Mouse (Mus musculus) embryo, embryonic 10.5 days (tissue): ENCODE data around the gene Megf9.

ENCODE experiments used
- DNase-seq: peaks from one replicate; pipeline ENCODE4 v3.0.0-alpha.2; 2015; ENCODE audit warnings: low spot score

Gene Megf9

GRCm38 (mm10) chr4:70534891-70535269 is at the start of gene Megf9:
Gene Megf9, minus strand, starts transcription at chr4:70534995.
- peak; percentile 98 for DNase-seq

DNA sequence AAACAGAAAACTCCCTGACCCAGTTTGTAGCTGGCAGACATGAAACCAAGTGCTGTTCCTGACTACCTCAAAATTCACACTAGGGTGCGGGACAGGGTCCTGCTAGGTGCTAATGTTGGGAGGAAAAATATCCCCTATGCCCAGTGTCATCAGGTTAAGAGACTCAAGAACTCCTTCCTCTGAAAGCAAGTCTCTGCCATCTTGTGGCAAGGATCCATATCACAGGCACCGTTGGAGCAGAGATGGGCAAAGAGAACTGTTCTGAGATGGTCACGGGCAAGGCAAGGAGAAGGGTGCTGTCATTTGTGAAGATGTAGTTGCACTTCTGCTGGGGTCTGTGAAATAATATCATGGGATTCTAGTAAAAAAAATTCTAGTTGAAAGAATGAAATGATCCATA is 44.9 kb upstream of the Megf9 start:
- DNase-seq, result peak; percentile 47

DNA sequence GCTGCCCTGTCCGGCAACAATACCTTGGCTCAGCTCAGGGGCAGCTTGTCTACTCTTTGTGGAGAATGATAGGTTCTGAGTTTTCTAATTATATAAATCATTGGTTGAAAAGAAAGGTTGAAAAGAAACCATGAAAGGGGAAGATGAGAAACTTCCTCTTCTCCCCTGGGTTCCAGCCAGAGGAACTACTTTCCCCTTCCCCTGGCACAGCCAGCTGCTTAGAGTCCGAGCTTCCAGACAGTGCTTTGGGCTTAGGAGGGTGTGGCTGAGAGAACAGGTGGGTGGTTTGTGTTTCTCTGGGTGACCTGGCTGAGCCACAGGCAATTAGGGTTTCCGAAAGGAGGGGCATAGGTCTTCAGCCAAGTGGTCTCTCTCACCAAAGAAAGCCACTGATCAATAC is 43.5 kb upstream of the Megf9 start:
- no peak for DNase-seq

GRCm38 (mm10) chr4:70576096-70576495 is 41.3 kb upstream of the Megf9 start:
- no peak for DNase-seq

DNA sequence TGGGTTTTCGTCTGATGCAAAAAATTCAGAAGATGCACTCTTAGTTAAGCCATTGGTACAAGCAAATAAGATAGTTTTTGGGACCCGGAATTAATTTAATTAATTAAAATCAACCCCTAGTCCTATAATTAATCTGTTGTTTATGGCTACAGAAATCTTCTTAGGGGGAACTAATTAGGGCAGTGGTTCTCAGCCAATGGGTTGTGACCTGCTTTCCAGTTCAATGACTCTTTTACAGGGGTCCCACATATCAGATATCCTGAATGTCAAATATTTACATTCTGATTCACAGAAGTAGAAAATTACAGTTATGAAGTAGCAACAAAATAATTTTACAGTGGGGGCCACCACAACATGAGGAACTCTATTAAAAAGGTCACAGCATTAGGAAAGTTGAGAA is 39.1 kb upstream of the Megf9 start:
- no peak for DNase-seq

DNA sequence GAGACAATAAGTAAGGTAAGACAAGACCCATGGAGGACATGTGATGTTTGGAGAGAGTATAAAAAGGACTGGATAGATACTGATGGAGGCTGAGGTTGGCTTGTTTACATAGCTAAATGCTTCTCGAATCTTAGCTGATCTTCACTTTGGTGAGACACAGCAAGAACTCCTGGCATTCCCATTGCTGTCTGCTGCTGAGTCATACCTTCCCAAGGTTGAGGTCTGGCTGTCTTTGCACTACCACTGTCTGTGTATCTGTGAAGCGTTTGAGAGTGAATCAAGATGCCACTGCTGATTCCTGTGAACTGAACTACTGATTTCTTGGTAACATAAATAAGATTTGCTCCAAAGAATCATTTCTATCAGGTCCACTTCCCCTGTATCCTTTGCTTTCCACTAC is 19.1 kb upstream of the Megf9 start:
- no peak for DNase-seq

- no peak for DNase-seq
Observed at GRCm38 (mm10) chr4:70553230-70553797, 18.5 kb upstream of the Megf9 start.

GRCm38 (mm10) chr4:70552120-70552519 is 17.3 kb upstream of the Megf9 start:
- no peak for DNase-seq

DNA sequence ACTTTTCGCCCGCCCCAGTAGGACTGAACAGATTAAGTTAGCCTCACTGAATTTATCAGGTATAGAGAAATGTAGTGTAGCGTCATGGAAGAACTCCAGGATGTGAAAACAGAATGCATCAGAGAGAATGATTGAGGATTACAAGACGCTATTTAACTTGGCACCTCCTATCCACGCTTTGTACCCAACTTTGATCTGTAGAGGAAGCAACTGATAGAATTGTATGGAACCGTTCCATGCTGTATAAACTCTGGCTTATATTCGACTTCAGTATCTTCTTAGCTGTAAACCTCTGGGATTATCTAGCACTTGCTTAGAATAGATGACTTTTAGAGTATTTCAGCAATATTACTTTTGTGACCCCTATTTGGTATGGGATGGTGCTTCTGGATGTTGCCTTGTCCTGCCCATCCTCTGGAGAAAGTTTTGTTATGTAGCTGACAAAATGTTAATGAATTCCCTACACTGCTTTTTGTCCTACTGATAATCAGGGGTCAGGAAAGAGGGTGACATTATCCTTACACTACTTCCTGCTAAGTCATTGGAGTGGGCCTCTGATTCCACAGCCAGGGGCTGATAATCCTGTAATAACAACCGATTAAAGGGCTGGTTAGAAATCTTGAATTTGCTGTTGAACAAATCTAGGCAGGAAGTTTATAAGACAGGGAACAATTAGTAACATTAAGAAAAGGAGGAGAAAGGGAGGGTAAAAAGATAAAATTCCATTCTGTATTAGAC is 12.8 kb upstream of the Megf9 start:
- DNase-seq, result no peak

DNA sequence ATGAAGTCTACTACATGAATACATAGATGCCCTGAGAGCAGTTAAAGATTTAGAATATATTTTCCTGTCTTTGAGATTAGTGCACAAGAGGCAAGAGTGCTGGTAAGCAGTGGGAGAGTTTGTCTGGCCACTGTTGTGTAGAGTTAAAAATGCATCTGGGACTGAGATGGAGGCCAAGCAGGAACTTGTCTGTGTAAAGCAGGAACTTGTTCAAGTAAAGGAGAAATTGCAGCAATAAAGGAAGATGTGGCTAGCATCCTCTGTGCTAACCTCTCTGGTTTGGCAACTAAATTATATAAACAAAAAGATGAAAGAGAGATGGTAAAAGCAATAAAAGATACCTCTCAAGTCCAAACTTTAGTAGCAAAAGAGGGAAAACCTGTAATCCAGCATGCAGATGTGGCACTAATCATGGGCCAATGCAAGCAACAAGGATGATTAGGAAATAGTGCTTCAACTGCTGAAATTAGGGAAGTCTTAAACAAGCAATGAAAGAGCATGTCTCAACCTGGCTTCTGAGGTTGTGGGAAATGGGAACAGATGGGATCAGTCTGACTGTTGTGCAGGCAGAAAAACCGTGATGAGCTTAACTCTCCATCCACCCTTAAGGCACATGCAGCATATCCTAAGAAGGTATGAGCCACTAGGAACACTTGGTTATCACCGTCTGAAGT is 11.2 kb upstream of the Megf9 start:
- no peak for DNase-seq

DNA sequence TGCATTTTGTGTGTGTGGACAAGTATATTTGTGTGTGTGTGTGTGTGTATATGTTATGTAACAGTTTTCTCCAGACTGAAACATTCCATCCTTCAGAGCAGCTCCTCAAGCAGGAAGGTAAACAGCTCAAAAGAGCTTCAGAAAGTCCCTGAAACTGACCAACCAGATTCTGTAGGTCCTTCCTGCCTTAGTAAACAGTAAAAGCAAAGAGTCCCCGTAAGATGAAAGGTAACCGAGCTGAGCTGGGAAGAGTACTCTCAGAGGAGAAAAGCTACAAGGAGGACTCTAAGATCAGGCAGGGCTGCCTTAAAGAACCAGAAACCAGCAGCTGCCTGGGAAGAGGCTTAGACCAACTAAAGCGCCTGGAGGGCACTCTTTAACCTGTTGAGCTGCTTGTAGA is 9.6 kb upstream of the Megf9 start:
- DNase-seq, result no peak

- no peak for DNase-seq
Observed at GRCm38 (mm10) chr4:70542387-70542786, 7.6 kb upstream of the Megf9 start.

GRCm38 (mm10) chr4:70540743-70541142 is 5.9 kb upstream of the Megf9 start:
- DNase-seq, result no peak

DNA sequence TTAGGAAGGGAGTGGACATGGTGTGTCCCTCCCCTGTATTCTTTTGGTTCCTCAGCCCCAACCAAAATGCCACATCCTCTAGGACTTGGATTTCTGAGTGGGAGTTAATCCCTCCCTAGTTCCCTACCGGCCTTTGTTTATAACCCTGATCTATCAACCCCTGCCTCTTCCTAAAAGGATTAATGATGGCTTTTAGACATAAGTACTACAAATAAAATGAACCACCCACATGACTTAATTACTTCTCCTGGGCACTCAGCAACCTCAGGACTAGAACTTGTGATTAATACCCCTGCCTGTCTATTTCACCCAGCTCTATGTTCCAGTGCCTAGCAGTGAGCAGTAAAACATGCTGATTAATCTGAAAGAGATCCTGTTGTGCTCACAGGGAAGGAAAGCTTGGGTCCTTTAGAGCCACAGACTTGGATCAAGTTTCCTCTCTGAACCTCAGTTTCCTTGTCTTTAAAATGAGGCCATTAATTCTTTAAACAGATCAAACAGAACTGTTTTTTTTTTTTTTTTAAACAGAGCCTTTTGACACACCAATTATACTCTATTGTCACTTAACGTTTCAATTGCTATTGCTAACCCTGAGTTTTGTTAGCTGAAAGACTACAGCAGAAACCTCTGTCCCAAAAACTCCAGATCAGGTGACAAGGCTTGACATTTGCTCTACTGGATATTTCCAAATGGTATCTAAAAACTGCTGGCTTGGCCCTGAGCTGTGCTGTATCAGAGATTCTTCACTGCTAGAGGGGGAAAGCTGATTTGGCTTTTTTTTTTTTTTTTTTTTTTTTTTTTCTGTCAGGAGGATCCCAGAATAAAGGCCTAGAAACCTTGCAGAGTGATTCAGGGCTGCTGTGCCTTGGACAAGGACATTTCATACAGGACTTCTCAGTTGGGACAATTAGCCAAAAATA is 2.1 kb upstream of the Megf9 start:
- DNase-seq, result peak; percentile 56

DNA sequence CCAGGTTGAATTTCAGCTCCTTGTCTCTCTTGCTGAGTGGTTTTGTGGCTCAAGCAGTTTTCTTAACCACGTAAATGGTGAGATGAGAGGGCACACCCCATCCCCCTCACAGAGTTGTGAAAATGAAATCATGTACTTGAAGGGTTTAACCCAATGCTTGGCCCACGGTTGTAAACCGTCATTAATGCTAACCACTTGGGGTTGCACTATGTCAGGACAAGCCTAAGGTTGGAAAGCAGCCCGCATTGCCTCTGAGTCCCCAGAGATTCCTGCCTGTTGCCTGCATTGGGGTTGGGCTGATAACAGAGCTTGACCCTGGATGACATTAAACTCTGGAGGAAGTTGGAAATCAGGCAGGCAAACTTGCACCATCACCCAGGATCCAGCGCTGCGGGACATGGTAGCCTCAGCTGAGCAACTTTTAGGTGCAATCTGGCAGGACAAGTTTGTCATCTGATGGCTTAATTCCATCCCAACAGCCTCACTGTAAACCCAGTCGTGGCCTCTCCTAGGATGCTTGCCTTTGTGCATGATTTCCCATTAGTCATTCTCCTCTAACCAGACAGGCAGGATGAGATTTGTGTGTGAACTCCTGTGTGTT is 1.0 kb upstream of the Megf9 start:
- DNase-seq, result peak; percentile 67

DNA sequence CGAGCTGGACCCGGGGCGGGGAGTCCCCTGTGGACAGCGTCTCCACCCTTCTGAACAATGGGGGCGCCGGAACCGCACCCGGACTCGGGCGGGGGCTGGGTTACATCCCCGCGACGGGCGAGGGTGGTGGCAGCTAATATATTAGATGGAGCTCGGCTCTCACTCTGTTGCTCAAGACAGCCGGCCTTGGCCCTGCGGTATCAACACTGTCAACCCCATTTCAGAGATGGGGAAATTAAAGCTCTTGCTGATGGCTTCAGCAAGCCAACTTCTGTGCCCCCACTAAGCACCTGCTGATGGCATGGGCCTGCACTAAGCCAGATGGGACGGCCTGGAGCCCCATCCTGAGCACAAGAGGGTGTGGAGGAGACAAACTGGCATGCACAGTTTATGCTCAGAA is 494 bp upstream of the Megf9 start:
- no peak for DNase-seq

DNA sequence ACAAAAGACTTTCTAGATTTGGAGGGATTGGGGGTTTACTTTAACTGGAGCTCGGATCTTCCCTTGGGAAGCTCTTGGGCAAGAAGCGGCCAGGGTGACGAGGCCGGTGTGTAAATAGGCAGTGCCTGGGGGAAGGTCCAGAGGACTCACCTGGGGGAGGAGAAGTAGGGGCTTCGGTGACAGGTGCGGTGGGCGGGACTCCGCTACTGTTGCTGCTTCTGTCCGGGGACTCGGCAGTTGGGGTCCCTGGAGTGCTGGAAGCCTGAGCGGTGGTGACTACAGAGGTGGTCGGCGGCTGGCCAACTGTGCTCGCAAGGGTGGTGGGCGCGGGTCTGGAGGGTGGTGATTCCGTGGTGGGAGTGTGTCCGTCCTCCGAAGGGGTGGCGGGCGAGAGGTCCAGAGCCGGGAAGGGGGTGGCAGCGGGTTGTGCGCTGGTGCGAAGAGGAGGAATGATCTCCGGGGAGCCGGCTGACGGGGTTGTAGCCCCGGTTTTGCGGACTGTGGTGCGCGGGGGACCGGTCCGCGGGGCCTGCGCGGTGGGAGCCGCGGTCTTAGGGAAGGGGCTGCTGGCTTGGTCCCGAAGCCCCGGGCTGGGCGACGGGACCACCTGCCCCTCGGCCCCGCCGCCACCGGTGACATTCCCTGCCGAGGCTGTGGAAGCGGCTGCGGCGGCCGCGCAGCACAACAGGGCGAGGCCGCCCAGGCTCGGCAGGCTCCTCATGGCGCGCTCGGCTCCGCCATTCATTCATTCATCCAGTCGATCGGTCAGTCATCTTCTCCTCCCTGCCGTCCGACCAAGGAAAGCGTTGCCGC is 511 bp downstream of the Megf9 start:
- DNase-seq, result peak; percentile 45

- peak; percentile 6 for DNase-seq
Observed at GRCm38 (mm10) chr4:70533056-70533805, 1.6 kb downstream of the Megf9 start.

DNA sequence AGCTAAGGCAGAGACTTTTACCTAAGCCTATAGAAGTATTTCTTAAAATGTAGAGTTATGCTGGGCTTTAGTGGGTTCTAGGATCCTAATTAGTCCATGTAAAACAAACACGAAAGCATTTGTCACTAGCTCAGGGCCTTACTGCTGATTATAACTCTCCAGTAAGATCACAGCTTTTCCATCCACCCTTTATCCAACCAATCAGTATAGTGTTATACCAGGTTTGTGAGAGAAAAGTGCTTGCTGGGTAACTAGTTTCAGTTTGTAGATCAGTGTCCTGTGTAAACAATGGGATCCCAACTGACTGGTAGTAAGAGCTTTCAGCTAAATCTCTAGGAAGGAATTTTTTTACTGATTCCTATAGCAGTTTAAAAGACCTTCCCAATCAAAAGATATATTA is 3.8 kb downstream of the Megf9 start:
- DNase-seq, result no peak

- no peak for DNase-seq
Observed at GRCm38 (mm10) chr4:70528622-70529021, 6.2 kb downstream of the Megf9 start.
